Mouse (Mus musculus) lung, embryonic 16.5 days (tissue): ENCODE data around the gene Tbx3. TPM values are rescaled to one million over a fixed set of nuclear protein-coding genes. Genes with fewer than 3 reads are reported as not detected.
A peak's percentile ranks its signal among the peaks of the same experiment; 100 is the strongest.

Source experiments
- ATAC-seq: fragments of 200-750 bp; cut with Nextera tagmentation; 2 replicates; pipeline ENCODE4 v1.8.0; 2017; ENCODE audit warnings: low read depth, mild to moderate bottlenecking, moderate library complexity
- H3K27ac ChIP-seq: fragments of 300-500 bp; sonication (generic); 2 replicates; pipeline ENCODE4 v1.5.1; 2014; ENCODE audit warnings: mild to moderate bottlenecking, control low read depth, low read length
- H3K27me3 ChIP-seq: fragments of 300-500 bp; sonication (generic); 2 replicates; pipeline ENCODE4 v1.6.1; 2014; ENCODE audit warnings: low read depth, low read length, mixed read lengths; ENCODE audit not compliant: control insufficient read depth, insufficient read depth
- H3K36me3 ChIP-seq: fragments of 300-500 bp; sonication (generic); 2 replicates; pipeline ENCODE4 v1.6.1; 2014; ENCODE audit warnings: low read length; ENCODE audit not compliant: control insufficient read depth, insufficient read depth
- H3K4me1 ChIP-seq: fragments of 300-500 bp; sonication (generic); replicated peaks from 2 replicates; pipeline ENCODE4 v1.6.1; 2014; ENCODE audit warnings: low read length, mixed read lengths; ENCODE audit not compliant: control insufficient read depth, insufficient read depth
- H3K4me2 ChIP-seq: fragments of 300-500 bp; sonication (generic); 2 replicates; pipeline ENCODE4 v1.6.1; 2014; ENCODE audit warnings: low read depth, low read length, control low read depth
- H3K4me3 ChIP-seq: fragments of 300-500 bp; sonication (generic); 2 replicates; pipeline ENCODE4 v1.5.1; 2014; ENCODE audit warnings: mild to moderate bottlenecking, low read length, control low read depth
- H3K9ac ChIP-seq: fragments of 300-500 bp; sonication (generic); 2 replicates; pipeline ENCODE4 v1.6.1; 2014; ENCODE audit warnings: low read length, control low read depth
- H3K9me3 ChIP-seq: fragments of 300-500 bp; sonication (generic); 2 replicates; pipeline ENCODE4 v1.6.1; 2016; ENCODE audit warnings: low read length; ENCODE audit not compliant: control insufficient read depth
- WGBS: fragments of 180-500 bp; shearing (Covaris S2); extraction: QIAGEN DNeasy Blood & Tissue Kit; methylation state at CpG from one replicate; pipeline ENCODE4 v1.1.7; 2014; 5-methylcytosine and 5-hydroxymethylcytosine counted together
- polyA plus RNA-seq: library from polyadenylated mRNA; unstranded; fragments of >200 nt; fragmentation: Nextera tagmentation; extraction: Ambion mirVana; gene quantifications from 2 replicates; pipeline ENCODE4 v1.2.1, GENCODE M21; 2015

Gene Tbx3
- polyA plus RNA-seq, 1 experiment from 2014 or later, result 65.3 TPM

DNA sequence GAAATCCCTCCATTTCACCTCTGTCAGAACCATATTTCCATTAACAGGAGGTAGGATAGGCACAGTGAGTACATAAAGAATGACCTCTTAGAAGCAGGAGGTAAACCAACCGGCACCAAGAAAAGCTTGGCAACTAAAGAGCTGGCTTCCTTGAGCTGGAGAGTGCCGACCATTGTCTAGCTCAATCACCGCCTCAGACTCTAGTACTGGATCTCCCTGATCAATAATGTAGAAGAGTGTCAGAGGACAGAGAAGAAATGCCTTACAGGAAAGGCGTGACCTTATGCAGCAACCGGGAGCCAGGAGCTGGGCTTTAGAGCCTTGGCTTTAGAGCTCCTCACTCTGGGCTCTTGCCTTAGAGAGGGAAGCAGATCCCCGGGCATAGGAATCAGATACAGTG, 4.7 kb upstream of the Tbx3 start:
- H3K27ac ChIP-seq, result no peak overlapping the region
- H3K4me3 ChIP-seq, result no peak overlapping the region
- peaks cover 32% of the 10 kb centered on the region for H3K4me1 ChIP-seq
- H3K36me3 ChIP-seq, result no peaks in the 10 kb centered on the region
- 34% methylated on average over 6 of the region's 6 CpGs for WGBS
- no peak for ATAC-seq
- peaks cover 56% of the 10 kb centered on the region for H3K27me3 ChIP-seq
- no peak overlapping the region for H3K9ac ChIP-seq
- no peaks in the 10 kb centered on the region for H3K9me3 ChIP-seq
- no peak overlapping the region for H3K4me2 ChIP-seq

DNA sequence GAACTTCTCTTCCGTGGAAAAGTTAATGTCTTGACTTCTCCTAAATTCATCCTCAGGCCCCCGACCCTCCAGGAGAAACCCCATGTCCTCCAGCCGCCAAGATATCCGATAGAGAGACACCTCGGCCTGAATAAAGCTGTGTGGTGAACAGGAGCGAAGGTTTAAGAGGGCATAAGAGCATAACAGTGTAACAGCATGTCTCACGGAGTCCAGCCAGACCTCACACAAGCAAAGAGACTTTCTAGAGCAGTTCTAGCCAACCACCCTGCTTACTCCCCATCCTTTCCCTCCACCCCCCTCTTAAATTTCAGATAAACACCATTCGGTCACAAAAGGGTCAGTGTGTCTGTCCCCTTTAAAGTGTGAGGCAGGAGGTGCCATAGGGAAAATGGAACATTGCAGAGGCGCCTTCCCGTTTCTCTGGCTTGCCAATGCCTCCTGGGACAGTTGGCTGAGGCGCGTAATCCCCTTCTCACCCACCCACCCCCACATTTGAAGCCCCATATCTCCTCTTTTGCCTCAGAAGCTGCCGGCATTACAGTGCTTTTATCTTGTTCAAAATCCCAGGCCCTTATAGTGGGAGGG, 3.0 kb upstream of the Tbx3 start:
- Histone ChIP-seq H3K4me3 (no peak overlapping the region), H3K4me1 (peaks cover 28% of the 10 kb centered on the region), H3K9ac (no peak overlapping the region), H3K9me3 (no peaks in the 10 kb centered on the region), H3K27ac (peak overlapping the region; percentile 98), H3K27me3 (peaks cover 47% of the 10 kb centered on the region), H3K36me3 (no peaks in the 10 kb centered on the region), H3K4me2 (peak overlapping the region; percentile 79)
- 16% methylated on average over 13 of the region's 13 CpGs for WGBS
- peak; percentile 26 for ATAC-seq

DNA sequence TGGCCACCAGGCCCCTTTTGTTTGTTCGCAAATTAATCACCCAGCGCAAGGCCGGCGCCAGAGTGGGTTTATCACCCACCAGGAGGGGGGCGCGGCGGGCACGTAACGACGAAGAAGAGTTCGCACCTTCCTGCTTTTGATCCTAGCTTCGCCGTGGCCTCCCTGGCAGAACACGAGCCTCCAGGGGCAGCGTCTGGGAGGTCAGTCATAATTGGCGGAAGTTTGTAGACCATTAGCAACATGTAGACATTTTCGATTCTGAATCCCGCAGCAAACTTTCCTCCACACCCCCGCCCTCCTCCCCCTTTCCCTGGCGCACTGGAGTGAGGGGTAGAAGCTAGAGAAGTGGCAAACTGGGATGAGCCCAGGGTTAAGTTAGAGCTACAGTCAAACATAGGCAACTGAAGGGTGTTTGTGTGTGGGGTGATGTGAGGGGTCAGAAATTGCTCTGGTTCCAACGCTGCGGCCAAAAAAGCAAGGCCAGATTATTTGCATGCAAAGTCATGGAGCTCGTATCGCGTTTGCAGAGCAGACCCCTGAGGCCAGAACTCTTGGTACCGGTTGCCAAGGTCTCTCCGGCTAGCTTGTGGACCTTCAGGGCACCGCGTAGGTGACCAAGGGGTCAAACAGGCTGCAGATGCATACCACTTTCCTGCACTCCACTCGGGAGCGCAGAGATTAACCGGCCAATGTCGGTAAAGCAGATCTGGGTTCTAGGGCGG, 2.1 kb upstream of the Tbx3 start:
- WGBS, result 6% methylated on average over 34 of the region's 34 CpGs
- ATAC-seq, result no peak
- Histone ChIP-seq H3K4me3 (peak overlapping the region; percentile 70), H3K27ac (peak overlapping the region; percentile 98), H3K9ac (peak overlapping the region; percentile 91), H3K9me3 (no peaks in the 10 kb centered on the region), H3K36me3 (no peaks in the 10 kb centered on the region), H3K4me2 (peak overlapping the region; percentile 79), H3K27me3 (peaks cover 39% of the 10 kb centered on the region), H3K4me1 (peaks cover 25% of the 10 kb centered on the region)

DNA sequence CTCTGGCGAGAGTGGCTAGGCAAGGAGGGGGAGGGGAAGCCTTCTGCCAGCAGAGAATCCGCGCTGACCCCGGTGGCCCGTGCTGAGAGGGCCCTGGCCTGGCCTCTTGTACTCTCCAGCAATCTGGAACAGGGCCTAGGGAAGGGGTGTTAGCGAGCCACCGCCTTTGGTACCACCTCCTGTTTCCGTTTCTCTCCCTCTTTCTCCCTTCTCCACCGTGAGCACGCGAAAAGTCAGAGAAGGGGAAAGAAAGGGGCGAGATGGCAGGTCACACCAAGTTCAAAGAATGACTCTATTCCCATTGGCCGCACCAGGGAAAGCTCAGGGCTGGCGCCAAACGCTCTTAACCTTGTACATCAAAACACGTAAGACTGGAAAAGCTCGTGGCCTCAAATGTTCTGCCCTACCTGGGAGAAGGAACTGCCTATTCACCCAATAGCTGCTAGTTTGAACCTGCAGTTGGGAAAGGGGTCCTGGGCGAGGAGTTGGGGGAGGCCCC, 1.5 kb upstream of the Tbx3 start:
- ATAC-seq, result no peak
- peak overlapping the region; percentile 70 for H3K4me3 ChIP-seq
- H3K36me3 ChIP-seq, result no peaks in the 10 kb centered on the region
- H3K9ac ChIP-seq, result peak overlapping the region; percentile 91
- H3K4me1 ChIP-seq, result peaks cover 22% of the 10 kb centered on the region
- WGBS, result 16% methylated on average over 15 of the region's 18 CpGs
- H3K9me3 ChIP-seq, result no peaks in the 10 kb centered on the region
- H3K27me3 ChIP-seq, result peaks cover 33% of the 10 kb centered on the region
- H3K27ac ChIP-seq, result peak overlapping the region; percentile 98
- peak overlapping the region; percentile 79 for H3K4me2 ChIP-seq

DNA sequence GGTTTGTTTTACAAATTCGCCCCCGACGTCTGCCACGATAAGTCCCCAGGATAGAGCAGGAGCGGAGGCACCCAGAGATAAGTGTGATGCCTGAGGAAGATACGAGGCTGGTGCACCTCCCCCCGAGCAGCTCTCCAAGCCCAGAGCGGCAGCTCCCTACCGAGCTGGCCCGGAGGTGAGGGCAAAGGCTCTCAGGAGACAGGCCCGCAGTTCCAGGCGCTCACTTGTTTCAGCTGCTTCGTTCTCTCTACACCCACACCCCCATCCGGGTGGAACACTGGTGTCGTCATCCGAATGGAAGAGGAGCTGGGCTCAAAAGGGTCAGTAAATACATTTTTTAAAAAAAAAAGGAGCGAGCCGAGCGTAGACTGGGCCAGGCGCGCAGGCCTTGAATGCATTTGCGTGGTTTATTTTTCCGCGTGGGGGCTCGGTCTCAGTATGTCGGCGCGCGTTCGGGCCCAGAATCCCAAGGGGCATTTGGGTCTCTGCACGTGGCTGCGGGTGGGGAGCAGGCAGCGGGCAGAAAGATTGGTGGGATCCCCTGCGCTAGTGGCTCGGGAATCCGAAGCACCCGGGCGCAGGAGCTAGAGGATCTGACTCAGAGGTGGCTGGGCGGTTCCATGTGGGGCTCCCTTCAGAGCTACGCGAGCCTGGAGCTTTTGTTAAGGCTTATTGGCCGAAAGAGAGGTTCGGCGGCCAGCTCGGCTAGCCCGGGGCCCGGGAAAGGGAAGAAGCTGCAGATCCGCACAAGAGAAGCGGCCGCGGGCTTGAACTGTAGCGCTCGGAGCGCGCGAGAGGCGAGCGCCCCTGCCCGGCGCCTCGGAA, 516 bp upstream of the Tbx3 start:
- H3K9ac ChIP-seq, result peak overlapping the region; percentile 91
- H3K27ac ChIP-seq, result peak overlapping the region; percentile 98
- ATAC-seq, result peak; percentile 2; the same call in 1 of the 2 replicates
- no peaks in the 10 kb centered on the region for H3K36me3 ChIP-seq
- peaks cover 22% of the 10 kb centered on the region for H3K4me1 ChIP-seq
- peaks cover 27% of the 10 kb centered on the region for H3K27me3 ChIP-seq
- peak overlapping the region; percentile 79 for H3K4me2 ChIP-seq
- no peaks in the 10 kb centered on the region for H3K9me3 ChIP-seq
- WGBS, result under 1% methylated on average over 61 of the region's 61 CpGs
- peak overlapping the region; percentile 70 for H3K4me3 ChIP-seq

DNA sequence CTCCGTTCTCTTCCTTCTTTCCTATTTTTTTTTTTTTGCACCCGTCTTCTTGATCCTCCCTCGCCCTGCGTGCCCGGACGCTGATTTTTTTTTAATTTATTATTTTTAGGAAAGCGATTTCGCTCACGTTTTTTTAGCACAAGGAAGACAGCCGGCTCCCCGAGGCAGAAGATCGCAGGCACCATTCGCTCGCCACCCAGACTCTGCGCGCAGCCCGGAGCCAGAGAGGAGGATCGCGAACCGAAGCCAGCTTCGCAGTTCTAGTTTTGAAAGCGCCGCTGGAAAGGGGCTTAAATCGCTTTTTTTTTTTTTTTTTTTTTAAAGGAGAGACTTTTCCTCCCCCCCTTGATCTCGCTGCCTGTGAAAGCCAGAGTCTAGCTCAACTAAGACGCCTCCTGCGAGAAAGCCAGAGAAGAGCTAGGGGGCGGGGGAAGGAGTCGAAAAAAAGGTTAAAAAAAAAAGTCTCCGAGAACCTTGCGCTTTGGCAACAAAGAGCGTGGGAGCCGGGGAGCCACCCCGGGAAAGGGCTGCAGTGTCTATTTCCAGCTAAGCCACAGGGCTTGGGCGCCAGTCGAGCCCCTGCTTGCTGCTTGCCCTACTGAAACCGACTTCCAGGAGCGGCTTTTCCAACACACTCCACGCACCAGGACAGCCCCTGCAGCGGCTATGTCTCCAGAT, 794 bp downstream of the Tbx3 start:
- peaks cover 22% of the 10 kb centered on the region for H3K4me1 ChIP-seq
- H3K9ac ChIP-seq, result peak overlapping the region; percentile 91
- H3K27me3 ChIP-seq, result peaks cover 22% of the 10 kb centered on the region
- no peaks in the 10 kb centered on the region for H3K36me3 ChIP-seq
- ATAC-seq, result no peak
- no peaks in the 10 kb centered on the region for H3K9me3 ChIP-seq
- under 1% methylated on average over 40 of the region's 40 CpGs for WGBS
- H3K4me2 ChIP-seq, result peak overlapping the region; percentile 79
- peak overlapping the region; percentile 70 for H3K4me3 ChIP-seq
- H3K27ac ChIP-seq, result peak overlapping the region; percentile 98

DNA sequence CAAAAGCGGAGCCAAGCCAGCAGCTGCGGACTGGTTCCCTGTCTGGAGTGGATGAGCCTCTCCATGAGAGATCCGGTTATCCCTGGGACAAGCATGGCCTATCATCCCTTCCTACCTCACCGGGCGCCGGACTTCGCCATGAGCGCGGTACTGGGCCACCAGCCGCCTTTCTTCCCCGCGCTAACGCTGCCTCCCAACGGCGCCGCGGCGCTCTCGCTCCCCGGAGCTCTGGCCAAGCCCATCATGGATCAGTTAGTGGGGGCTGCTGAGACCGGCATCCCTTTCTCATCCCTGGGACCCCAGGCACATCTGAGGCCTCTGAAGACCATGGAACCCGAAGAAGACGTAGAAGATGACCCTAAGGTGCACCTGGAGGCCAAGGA, 1.5 kb downstream of the Tbx3 start:
- Histone ChIP-seq H3K4me2 (peak overlapping the region; percentile 79), H3K4me1 (peaks cover 17% of the 10 kb centered on the region), H3K27ac (peak overlapping the region; percentile 98), H3K27me3 (peaks cover 16% of the 10 kb centered on the region; the same call in 1 of the 2 replicates), H3K4me3 (peak overlapping the region; percentile 70), H3K36me3 (no peaks in the 10 kb centered on the region), H3K9ac (peak overlapping the region; percentile 91), H3K9me3 (no peaks in the 10 kb centered on the region)
- ATAC-seq, result no peak
- under 1% methylated on average over 23 of the region's 23 CpGs for WGBS

DNA sequence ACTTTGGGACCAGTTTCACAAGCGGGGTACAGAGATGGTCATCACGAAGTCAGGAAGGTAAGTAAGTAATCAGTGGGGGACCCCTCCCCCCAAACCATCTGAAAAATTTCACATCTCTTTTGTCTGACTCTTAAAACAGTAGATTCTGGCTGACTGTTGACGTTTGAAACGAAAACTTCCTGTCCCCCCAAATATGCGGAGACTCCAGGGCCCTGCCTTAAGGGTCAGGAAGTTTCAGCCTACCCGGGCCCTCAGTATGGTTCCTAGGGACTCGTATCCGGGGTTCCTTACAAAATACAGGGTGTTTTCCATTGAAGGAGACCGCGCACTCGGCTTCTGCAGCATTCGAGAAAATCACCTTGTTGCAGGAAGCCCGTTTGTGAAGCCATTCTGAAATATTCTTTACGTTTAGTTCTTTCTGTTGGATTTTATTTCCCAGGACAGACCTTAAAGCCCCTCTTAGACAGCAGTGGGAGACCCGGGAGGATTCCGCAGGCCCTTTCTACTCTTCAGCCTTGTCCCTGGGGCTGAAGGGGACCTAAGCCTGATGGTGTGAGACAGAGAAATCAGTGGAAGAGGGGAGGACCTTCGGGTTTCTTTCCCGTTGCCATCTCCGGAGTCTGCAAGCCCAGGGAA, 2.0 kb downstream of the Tbx3 start:
- ATAC-seq, result no peak
- WGBS, result under 1% methylated on average over 19 of the region's 19 CpGs
- Histone ChIP-seq H3K9me3 (no peaks in the 10 kb centered on the region), H3K36me3 (no peaks in the 10 kb centered on the region), H3K9ac (peak overlapping the region; percentile 91), H3K4me1 (peaks cover 16% of the 10 kb centered on the region), H3K27me3 (peaks cover 16% of the 10 kb centered on the region; the same call in 1 of the 2 replicates), H3K4me2 (peak overlapping the region; percentile 79), H3K4me3 (peak overlapping the region; percentile 70), H3K27ac (peak overlapping the region; percentile 98)
